Mouse (Mus musculus) T-helper 1 cell (primary cell): ENCODE measurements at regions not wholly inside any gene's neighbourhood (a gene's known extent, or its start where the extent isn't known, plus 50 kb on each side); places are given as distances from the start of the nearest gene placed in this dataset.
"Not testable (repeated sequence)": the region's sequence is repeated elsewhere in the genome, so short reads cannot be mapped to it uniquely, and the experiment has no call there.

Source experiments
- in situ Hi-C: fragments of 300-600 bp; cut with MboI, MseI; formaldehyde crosslinking; loops from one replicate; pipeline ENCODE4 v1.15.1; 2025; ENCODE audit warnings: high pct_unique_total_duplicates

DNA sequence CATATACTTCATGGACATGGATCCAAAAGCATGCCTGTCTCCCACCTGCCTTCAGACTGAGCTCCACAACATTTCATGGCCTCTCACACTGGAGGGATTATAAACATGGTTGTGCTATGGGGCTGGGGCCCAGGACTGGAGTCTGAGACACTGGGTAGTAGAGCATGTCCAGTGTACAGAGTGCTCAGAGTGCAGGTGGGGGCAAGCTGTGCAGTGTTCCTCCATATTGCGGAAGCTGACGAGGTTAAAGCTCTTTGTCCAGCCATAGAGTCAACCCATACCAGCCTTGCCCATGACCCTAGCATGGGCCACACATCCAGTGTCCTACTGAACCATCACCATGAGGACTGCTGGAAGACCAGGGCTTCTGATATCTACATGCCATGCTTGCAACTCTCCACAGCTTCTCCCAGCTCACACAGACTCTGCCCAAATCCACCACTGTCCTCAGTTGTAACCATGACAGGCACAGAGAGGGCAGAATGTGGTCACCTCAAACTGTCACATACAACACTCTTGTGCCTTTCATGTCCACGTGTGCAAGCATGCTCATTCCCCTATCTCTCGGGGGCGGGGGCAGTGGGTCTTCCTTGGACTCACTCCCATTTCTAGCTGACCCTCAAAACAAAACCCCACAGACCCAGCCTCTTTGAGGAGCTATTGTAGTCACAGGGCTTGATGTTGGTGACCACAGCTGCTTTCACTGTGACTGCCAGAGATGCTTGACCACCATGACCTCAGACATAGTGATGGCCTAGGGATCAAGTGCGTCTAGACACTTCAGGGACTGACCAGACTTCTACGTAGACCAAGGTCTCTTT lies 55.9 kb downstream of the Tmem121 start:
- in situ Hi-C loops, result no loop called here

DNA sequence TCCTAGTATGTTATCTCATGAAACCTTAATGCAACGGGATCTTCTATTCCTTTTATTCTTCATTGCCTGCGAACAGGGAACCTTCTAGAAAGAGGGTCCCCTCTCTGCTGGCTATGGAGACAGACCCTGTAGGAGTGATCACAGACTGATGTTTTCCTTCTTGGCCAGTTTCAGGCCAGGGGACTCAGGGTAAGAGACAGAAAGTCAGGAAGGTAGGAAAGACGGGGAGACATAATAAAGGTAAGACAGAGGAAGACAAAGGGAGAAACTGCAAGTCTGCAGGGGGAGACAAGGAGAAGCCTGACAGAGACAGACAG lies 56.4 kb downstream of the Tmem121 start:
- in situ Hi-C loops, result no loop called here

DNA sequence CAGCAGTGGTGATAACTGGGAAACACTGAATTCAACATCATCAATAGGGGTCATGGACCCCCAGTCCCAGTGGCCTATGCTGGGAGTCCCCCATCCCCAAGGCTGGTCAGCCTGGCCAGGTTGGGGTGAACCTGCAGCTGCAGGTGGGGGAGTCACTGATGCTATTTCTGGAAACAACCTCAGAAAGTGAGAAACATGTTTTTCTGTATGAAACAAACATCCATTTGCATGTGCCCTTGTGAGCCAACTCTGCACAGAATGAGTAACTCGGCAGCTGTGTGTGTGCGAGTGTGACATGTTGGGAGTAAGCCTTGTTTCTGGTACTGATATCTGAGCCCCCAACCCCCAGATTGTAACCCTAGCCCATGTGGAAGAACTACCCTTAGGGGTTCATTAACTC lies 59.0 kb downstream of the Tmem121 start:
- in situ Hi-C loops, result no loop called here

DNA sequence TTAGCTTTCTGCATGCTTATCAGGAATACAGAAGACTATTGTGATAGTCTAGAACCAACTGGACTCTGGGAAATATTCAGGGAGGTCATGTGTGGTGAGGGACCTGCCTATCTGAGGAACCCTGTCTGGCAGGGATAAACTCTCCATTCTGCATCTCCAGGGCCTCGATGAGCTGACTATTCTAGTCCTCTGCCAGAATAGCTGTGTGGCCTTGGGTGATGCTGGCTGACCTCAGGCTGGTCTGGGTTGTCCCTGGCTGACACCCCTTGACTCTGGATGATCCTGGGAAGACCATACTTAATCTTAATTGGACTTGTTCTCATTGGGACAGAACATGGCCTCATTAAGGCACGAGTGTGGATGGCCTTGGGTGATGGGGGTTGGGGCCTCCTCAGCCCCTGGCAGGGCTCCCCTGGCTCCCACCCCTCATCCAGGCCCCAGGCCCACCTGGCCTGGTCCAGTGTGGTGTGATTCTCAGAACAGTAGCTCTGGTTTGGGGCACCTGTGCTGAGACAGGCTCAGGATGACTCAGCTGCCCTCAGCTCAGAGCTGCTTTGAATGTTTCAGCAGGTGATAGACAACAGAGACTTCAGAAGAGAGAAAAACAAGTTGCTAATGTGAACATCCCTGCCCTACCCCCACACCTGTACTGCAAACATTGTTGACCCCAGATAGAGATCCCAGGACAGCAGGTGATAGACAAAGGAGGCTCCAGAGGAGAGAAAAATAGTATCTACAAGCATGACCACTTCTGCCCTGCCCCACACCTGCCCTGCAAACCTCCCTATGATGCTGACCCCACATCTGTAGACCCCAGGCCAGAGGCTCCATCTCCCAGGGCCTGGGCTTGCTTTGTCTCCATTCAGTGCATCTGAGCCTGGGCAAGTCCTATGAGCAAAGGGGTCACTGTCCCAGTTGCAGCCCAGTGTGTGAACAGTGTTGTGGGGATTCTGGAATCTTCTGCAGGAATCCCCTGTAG lies 68.0 kb downstream of the Tmem121 start:
- in situ Hi-C loops, result not testable (repeated sequence)

DNA sequence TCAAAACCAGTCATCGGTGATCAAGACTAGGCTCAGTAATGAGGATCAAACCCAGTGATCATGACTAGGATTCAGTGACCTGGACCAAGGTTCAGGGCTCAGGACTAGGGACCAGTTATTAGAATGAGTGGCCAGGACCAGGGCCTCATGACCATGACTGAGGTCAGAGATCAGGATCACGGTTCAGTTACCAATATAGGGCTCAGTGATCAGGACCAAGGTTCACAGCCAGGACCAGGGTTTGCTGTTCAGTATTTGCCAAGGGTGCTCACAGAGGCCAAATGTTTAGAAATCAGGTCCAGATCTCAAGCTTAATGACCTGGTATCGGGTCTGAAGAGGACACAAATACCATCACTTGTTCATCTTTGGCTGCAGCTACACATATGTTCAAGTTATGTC lies 69.6 kb downstream of the Tmem121 start:
- in situ Hi-C loops, result no loop called here

DNA sequence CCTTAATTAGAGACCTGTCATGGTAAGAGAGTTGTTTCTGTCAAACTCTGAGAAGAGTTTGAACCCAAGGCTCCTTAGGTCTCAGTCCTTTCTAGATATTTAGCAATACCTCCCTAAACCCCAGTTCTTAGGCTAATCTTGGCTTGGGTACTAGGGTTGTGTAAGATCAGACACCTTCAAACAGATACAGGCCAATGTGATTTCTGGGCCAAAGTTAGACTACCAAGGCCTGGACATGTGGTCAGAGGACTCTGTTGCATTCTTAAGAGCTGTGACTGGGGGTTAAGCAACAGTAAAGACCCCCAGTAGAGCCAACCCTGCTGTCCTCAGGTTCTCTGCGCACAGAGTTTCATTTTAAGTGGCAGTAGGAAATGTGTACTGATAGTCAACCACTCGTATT lies 70.9 kb downstream of the Tmem121 start:
- in situ Hi-C loops, result no loop called here

DNA sequence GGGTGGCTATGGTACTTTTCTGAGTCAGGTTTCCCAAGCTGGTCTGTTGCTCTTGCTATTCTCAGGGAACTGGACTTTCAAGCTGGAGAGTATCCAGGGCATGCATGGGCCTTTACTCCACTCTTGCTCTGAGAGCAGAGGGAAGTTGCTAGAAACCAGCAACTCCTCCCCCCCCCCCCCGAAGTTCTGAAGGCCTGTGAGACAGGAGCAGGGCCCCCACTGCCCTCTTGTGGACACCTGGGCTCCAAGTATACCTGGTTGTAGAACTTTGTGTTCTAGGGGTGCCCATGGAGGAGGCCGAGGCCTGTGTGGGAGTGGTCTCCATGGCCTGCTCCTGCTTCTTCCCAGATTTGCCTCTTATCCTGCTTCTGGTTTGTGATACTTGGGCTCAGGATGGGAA lies 71.5 kb downstream of the Tmem121 start:
- in situ Hi-C loops, result no loop called here

DNA sequence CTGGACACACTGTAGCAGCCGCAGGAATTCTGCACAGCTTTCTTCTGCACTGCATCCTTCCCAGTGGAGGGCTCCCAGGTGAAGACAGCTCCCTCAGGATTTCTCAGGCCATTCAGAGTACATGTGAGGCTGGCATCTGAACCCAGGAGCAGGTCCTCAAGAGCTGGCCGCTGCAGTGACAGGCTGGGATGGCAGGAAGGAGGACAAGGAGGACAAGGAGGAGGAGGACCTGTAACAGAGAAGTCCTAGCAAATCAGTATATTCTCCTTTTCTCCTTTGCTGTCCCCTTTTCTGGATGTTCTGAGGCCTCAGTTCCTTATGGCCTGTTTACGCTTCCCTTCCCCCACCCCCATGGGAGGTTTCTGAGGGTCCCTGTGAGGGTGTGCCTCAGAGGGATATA lies 73.7 kb downstream of the Tmem121 start:
- in situ Hi-C loops, result no loop called here

DNA sequence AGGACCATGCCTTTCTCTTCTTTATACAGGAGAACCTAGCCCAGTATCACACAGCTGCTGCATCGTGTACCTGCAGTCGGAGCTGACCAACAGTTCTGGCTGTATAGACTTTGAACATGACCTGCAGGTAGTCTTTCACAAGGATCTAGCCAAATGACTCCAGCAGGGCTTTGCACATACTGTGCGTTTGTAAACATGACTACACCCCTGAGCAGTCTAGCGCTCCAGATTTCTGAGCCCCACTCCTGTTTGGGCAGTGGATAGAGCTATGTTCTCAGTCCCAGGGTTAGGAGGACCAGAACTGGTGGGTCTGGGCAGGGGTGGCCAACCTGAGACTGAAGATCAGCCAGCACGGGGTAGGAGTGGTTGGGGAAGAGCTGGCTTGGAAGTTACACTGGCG lies 74.6 kb downstream of the Tmem121 start:
- in situ Hi-C loops, result no loop called here

DNA sequence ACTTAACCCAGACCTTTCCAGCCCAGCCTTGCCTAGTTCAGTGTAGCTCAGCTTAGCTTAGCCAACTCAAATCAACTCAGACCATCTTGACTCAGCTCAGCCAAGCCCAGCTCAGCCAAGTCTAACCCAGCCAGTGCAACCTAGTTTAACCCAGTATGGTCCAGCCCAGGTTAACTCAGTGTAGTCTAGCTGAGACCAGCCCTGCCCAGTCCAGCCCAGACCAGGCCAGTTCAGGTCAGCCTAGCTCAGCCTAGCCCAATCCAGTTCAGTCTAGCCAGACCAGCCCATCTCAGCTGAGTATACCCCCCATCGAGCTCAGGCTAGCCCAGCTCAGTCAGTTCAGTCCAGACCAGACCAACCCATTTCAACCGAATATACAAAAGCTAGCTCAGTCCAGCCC lies 90.2 kb downstream of the Tmem121 start:
- in situ Hi-C loops, result no loop called here

DNA sequence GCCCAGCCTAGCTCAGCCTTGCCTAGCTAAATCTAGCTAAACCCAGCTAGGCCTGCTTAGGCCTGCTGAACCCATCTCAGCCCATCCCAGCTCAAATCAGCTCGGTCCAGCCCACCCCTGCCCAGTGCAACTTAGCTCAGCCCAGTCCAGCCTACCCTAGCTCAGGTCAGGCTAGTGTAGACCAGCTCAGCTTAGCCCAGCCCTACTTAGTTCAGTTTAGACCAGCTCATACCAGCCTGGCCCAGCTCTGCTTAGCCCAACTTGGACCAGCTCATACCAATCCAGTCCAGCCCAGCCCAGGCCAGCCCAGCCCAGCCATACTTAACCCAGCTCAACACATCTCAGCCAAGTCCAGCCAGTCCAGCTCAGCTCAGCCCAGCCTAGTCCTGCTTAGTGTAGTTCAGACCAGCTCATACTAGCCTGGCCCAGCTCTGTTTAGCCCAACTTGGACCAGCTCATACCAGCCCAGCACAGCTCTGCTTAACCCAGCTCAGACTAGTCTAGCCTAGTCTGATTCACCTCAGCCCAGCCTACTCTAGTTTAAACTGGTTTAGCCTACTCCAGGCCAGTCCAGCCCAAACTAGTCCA lies 90.7 kb downstream of the Tmem121 start:
- in situ Hi-C loops, result no loop called here

DNA sequence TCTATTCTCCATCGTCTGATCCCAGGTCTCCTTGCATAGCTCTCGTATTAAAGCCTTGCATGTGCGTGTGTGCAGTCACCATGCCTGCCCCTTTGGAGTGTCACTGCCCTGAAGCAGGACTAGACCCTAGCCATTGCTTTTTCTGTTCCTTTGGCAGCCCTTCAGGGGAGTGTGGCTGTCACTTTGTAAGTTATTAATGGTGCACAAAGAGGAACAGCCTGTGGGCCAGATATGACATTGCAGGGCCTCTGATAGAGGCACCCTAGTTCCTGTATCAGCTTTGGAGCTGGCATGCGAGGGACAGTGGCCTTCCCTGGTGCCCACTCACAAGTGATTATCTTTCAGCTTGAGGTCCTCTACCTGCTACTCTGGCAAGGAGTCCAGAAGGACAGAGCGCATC lies 92.0 kb downstream of the Tmem121 start:
- in situ Hi-C loops, result no loop called here

DNA sequence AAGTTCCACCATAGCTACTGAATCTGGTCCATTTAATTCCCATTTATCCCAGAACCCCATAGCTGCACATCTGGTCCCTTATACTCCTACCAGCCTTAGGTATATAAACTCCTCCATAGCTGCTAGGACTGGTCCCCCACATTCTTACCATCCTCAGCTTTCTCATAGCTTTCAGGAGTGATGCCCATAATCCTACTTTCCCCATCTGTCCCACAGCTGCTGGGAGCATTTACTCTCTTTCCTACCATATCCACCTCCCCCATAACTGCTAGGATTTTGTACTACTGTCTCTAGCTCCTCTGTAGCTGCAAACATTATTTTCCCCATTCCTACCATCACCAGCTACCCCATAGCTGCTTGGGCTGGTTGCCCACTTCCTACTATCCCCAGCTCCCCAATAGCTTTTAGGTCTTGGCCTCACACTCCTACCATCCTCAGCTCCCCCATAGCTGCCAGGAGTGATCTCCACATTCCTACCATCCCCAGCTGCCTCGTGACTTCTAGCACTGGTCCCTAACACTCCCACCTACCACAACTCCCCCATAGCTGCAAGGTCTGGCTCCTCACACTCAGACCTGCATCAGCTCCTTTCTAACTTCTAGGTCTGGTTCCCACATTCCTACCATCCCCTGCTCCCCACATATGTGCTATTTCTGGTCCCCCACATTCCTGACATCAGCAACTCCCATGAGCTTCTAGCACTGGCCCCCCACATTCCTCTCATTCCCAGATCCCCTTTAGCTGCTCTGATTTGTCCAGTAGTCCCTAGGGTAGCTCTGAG lies 106.5 kb downstream of the Tmem121 start:
- in situ Hi-C loops, result no loop called here

DNA sequence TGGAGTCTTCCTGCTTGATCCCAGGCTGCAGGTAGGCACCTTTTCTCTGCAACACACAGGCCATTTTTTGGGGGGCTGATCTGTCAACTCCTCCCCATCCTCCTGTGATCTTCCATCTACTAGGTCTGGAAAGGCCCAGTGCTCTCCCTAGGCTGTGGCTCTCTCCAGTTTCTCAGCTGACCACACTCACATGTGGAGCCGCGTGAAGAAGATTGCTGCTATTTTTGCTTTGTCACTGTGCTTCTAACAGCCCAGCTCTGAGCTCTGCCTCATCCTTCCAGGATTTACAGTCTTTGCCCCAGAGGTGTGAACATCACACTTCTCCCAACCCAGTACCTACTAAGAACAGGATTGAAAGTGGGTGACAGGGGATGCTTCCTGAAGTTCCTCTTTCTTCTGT lies 110.2 kb downstream of the Tmem121 start:
- in situ Hi-C loops, result no loop called here

DNA sequence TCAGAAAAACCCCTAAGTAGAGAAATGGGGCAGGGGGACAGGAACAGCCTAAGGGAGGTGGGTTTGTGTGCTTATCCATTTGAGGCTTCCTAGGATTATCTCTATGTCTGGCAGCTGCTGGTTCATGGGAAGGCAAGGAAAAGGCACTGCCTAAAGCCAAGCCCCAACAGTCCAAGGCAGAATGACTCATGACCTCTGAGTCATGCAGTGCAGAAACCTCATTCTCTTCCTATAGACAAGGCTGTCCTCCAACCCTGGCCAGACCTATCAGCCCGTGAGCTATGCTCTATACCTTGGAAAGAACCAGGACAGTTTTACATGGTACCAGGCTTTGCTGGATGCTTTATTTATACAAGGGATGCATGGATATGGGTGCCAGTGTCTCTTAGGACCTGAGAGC lies 120.2 kb downstream of the Tmem121 start:
- in situ Hi-C loops, result no loop called here

DNA sequence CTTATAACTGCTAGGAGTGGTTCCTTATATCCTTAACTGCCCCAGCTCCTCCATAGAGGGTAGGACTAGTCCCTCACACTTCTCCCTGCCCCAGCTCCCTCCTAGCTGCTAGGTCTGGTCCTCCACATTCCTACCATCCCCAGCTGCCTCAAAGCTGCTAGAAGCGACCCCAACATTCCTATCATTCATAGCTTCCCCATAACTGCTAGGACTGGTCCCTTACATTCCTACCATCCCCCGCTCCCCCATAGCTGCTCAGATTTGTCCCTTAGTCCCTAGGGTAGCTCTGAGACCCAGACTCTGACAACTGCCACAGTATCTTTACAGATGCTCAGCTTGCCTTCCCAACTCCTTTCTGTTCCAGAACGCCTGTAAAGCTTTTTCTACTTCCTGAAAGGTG lies 127.6 kb downstream of the Tmem121 start:
- in situ Hi-C loops, result no loop called here

DNA sequence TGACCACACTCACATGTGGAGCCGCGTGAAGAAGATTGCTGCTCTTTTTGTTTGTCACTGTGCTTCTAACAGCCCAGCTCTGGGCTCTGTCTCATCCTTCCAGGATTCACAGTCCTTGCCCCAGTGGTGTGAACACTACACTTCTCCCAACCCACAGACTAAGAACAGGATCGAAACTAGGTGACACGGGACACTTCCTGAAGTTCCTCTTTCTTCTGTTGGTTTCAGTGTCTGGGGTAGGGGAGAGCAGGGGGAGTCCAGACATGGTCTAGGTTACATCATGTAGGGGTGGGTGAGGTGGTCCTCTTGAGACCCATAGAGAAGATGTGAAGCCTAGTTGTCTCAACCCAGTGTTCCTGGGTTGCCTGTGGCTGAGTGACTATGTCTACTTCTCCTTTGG lies 128.9 kb downstream of the Tmem121 start:
- in situ Hi-C loops, result no loop called here

DNA sequence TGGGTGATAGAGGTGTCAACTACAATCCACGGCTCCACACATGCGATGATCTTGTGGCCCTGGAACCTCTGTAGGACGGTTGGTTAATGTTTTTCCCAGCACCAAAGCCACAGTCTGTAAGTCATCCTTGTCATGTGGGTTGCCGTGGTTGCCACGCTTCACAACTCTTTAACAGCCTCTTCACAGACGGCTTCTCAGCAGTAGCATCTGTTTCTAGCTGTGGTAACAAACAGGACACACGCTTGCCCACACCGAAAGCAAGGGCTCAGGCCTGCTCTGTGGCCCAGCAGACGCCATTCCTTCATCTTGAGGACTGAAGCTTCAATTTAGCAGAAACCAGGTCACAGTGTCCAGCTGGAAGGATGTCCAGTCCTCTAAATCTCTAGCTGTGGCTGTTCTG lies 135.4 kb downstream of the Tmem121 start:
- in situ Hi-C loops, result no loop called here

DNA sequence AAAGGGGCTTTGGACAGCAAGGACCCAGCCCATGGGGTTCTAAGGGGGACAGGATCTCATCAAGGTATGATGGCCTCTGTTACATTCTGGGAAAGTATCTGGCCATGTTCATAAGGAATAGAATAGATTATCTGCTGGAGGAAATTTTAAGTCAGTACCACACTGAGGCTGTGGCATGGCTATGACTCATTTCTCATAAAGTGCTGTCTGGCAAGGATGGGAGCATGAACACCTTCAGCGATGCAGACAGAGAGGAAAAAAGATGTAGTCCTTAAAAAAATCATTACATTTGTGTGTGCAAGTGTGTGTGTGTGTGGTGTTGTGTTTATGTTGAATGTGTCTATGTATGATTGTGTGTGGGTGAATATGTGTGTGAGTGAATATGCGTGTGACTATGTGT lies 136.4 kb downstream of the Tmem121 start:
- in situ Hi-C loops, result no loop called here

DNA sequence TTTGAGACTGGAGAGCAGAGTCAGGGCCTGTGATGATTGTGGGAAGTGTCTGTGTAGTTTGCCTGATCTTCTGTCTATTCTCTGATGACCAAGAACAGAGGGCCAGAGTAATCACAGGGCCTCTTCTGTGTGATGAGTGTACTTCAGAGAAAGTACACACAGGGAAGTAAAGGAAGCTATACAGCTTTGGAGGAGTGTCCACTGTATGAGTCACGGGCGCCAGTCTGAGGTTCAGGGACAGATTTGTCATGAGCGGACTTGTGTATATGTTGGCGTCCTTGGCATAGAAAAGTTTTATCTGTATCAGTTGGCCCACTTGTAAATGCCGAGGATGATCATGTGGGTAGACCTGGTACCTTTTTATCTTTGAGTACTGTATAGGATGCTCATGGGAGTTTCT lies 142.1 kb downstream of the Tmem121 start:
- in situ Hi-C loops, result no loop called here

DNA sequence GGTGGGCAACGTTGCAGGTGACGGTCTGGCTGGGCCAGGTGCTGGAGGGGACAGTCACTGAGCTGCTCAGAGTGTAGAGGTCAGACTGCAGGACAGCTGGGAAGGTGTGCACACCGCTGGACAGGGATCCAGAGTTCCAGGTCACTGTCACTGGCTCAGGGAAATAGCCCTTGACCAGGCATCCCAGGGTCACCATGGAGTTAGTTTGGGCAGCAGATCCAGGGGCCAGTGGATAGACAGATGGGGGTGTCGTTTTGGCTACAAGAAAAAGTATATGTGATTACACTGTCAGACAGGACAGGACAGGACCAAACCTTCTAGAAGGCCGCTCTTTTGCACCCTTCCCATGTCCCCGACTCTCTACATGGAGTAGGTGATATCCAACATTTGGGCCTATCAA lies 144.5 kb downstream of the Tmem121 start:
- in situ Hi-C loops, result no loop called here

DNA sequence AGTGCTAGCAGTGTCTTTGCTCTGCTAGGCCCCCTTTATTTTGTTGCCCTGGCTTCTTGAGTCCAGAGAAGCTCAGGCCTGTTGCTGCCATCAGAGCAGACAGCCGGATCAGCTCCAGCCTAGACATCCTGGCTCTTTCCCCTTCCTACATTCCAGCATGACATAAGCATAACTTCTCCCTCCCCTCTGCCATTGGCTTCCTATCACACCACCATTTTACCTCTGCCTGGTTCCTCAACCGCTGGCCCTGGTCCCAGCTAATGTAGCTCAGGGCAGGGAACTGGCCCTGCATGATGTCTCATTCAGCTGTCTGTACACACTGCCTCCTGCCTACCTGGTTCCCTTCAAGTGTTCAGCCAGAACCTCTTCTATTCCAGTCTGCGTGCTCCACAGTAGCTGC lies 146.5 kb downstream of the Tmem121 start:
- in situ Hi-C loops, result no loop called here
